Mouse (Mus musculus) lung, embryonic 14.5 days (tissue): ENCODE data around the gene Akr7a5. TPM values are rescaled to one million over a fixed set of nuclear protein-coding genes. Genes with fewer than 3 reads are reported as not detected.

Experiments used
- ATAC-seq: fragments of 200-750 bp; cut with Nextera tagmentation; 2 replicates; pipeline ENCODE4 v1.8.0; 2017; ENCODE audit warnings: mild to moderate bottlenecking, moderate TSS enrichment, moderate library complexity; ENCODE audit not compliant: insufficient read depth
- DNase-seq: peaks from one replicate; pipeline ENCODE4 v3.0.0-alpha.2; 2015
- H3K27ac ChIP-seq: fragments of 300-500 bp; sonication (generic); 2 replicates; pipeline ENCODE4 v1.5.1; 2014; ENCODE audit warnings: low read depth, mild to moderate bottlenecking, moderate library complexity
- H3K27me3 ChIP-seq: fragments of 300-500 bp; sonication (generic); 2 replicates; pipeline ENCODE4 v1.6.1; 2014; ENCODE audit warnings: low read length, control low read depth; ENCODE audit not compliant: insufficient read depth
- H3K36me3 ChIP-seq: fragments of 300-500 bp; sonication (generic); 2 replicates; pipeline ENCODE4 v1.6.1; 2014; ENCODE audit warnings: control low read depth; ENCODE audit not compliant: insufficient read depth
- H3K4me1 ChIP-seq: fragments of 300-500 bp; sonication (generic); 2 replicates; pipeline ENCODE4 v1.6.1; 2014; ENCODE audit warnings: antibody characterized with exemption, control low read depth; ENCODE audit not compliant: insufficient read depth
- H3K4me2 ChIP-seq: fragments of 300-500 bp; sonication (generic); 2 replicates; pipeline ENCODE4 v1.6.1; 2014; ENCODE audit warnings: mild to moderate bottlenecking
- H3K4me3 ChIP-seq: fragments of 300-500 bp; sonication (generic); 2 replicates; pipeline ENCODE4 v1.5.1; 2014; ENCODE audit warnings: low read depth, low read length
- H3K9ac ChIP-seq: fragments of 300-500 bp; sonication (generic); 2 replicates; pipeline ENCODE4 v1.6.1; 2014
- H3K9me3 ChIP-seq: fragments of 300-500 bp; sonication (generic); 2 replicates; pipeline ENCODE4 v1.6.1; 2016; ENCODE audit warnings: low read depth, low read length, control low read depth
- CTCF ChIP-seq: IDR thresholded peaks from 2 replicates; pipeline ENCODE4 v1.5.1; 2016; ENCODE audit warnings: antibody characterized with exemption, low read depth
- WGBS: fragments of 180-500 bp; shearing (Covaris S2); extraction: QIAGEN DNeasy Blood & Tissue Kit; methylation state at CpG from one replicate; pipeline ENCODE4 v1.1.7; 2014; 5-methylcytosine and 5-hydroxymethylcytosine counted together
- polyA plus RNA-seq: library from polyadenylated mRNA; unstranded; fragments of >200 nt; fragmentation: Nextera tagmentation; extraction: Ambion mirVana; gene quantifications from 2 replicates; pipeline ENCODE4 v1.2.1, GENCODE M21; 2014

The Akr7a5 gene
- polyA plus RNA-seq, 1 experiment from 2014 or later = 101 TPM

DNA sequence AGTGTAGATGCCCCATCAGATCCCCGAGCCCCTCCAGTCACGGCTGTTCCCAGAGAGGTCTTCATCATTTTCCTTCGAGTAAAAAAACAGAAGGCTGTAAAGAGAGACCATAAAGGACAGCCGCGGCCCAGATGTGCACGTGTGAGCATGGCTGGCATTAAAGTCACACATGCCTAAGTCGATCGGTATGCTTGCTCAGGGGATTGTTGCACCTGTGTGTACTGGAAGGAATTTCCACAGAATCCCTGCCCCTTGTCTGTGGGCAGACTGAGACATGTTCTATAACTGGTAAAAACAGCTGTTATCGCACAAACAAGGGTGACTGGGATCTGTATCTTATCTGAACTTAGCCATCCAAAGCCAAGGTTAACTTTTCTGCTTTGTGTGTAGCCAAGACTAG is 39.0 kb upstream of the Akr7a5 start:
- 82% methylated on average over 9 of the region's 9 CpGs for WGBS

GRCm38 (mm10) chr4:139272951-139273680 is 37.4 kb upstream of the Akr7a5 start:
- H3K4me1 ChIP-seq = no peaks in the 10 kb centered on the region
- 83% methylated on average over 10 of the region's 10 CpGs for WGBS

More for the DNA sequence above, 39.0 kb upstream of the Akr7a5 start:
- no peak overlapping the region for H3K9ac ChIP-seq
- H3K4me2 ChIP-seq = no peak overlapping the region
- no peaks in the 10 kb centered on the region for H3K4me1 ChIP-seq
- H3K27me3 ChIP-seq = no peaks in the 10 kb centered on the region
- no peak overlapping the region for H3K4me3 ChIP-seq
- no peak overlapping the region for H3K27ac ChIP-seq
- no peak for TF ChIP-seq CTCF
- H3K9me3 ChIP-seq = no peaks in the 10 kb centered on the region
- H3K36me3 ChIP-seq = peaks cover 67% of the 10 kb centered on the region
- ATAC-seq = no peak
- DNase-seq = no peak

GRCm38 (mm10) chr4:139274573-139274972 is 36.0 kb upstream of the Akr7a5 start:
- Histone ChIP-seq H3K27ac (no peak overlapping the region), H3K4me3 (no peak overlapping the region), H3K9ac (no peak overlapping the region), H3K36me3 (peaks cover 47% of the 10 kb centered on the region), H3K27me3 (no peaks in the 10 kb centered on the region), H3K4me1 (no peaks in the 10 kb centered on the region), H3K4me2 (no peak overlapping the region), H3K9me3 (no peaks in the 10 kb centered on the region)
- WGBS = 87% methylated on average over 7 of the region's 7 CpGs
- no peak for TF ChIP-seq CTCF
- no peak for DNase-seq
- no peak for ATAC-seq

More at GRCm38 (mm10) chr4:139272951-139273680, 37.4 kb upstream of the Akr7a5 start:
- H3K4me2 ChIP-seq = no peak overlapping the region
- H3K27ac ChIP-seq = no peak overlapping the region
- no peaks in the 10 kb centered on the region for H3K9me3 ChIP-seq
- no peak for TF ChIP-seq CTCF
- H3K36me3 ChIP-seq = peaks cover 61% of the 10 kb centered on the region
- ATAC-seq = no peak
- H3K4me3 ChIP-seq = no peak overlapping the region
- H3K27me3 ChIP-seq = no peaks in the 10 kb centered on the region
- no peak overlapping the region for H3K9ac ChIP-seq
- DNase-seq = no peak

GRCm38 (mm10) chr4:139276411-139276810 is 34.1 kb upstream of the Akr7a5 start:
- no peak for DNase-seq

DNA sequence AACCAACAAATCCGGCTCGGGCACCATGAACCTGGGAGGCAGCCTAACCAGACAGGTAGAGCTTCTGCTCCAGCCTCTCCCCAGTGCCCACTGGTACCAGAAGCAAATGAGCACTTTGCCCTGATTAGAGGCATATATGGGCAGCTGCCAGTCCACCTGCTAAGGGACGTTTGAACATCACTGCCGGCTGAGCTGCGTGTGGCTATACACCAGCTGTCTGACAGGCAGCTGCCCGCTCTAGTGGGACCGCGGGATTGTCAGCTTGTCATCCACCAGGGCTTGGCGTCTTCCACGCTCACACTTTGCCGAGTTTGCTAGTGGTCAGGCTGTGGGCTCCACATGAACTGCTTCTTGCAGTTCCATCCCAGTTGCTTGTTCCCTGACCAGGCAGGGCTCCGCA is 30.0 kb upstream of the Akr7a5 start:
- no peak overlapping the region for H3K9ac ChIP-seq
- no peaks in the 10 kb centered on the region for H3K27me3 ChIP-seq
- peaks cover 58% of the 10 kb centered on the region for H3K36me3 ChIP-seq
- H3K9me3 ChIP-seq = no peaks in the 10 kb centered on the region
- 85% methylated on average over 12 of the region's 12 CpGs for WGBS
- H3K4me2 ChIP-seq = no peak overlapping the region
- DNase-seq (no peak), ATAC-seq (no peak)
- no peak for TF ChIP-seq CTCF
- H3K4me3 ChIP-seq = no peak overlapping the region
- H3K27ac ChIP-seq = no peak overlapping the region
- H3K4me1 ChIP-seq = peaks cover 6% of the 10 kb centered on the region; the same call in 1 of the 2 replicates

More at GRCm38 (mm10) chr4:139276411-139276810, 34.1 kb upstream of the Akr7a5 start:
- Histone ChIP-seq H3K36me3 (peaks cover 55% of the 10 kb centered on the region), H3K27ac (no peak overlapping the region), H3K9me3 (no peaks in the 10 kb centered on the region), H3K4me3 (no peak overlapping the region), H3K4me2 (no peak overlapping the region), H3K4me1 (no peaks in the 10 kb centered on the region), H3K27me3 (no peaks in the 10 kb centered on the region), H3K9ac (no peak overlapping the region)
- 85% methylated on average over 7 of the region's 7 CpGs for WGBS
- TF ChIP-seq CTCF = no peak
- no peak for ATAC-seq

- H3K9me3 ChIP-seq = no peaks in the 10 kb centered on the region
- DNase-seq = no peak
- H3K9ac ChIP-seq = no peak overlapping the region
- no peak overlapping the region for H3K27ac ChIP-seq
- no peak for ATAC-seq
- 81% methylated on average over 16 of the region's 16 CpGs for WGBS
- no peak overlapping the region for H3K4me2 ChIP-seq
- H3K4me1 ChIP-seq = peaks cover 6% of the 10 kb centered on the region; the same call in 1 of the 2 replicates
- no peaks in the 10 kb centered on the region for H3K27me3 ChIP-seq
- no peak overlapping the region for H3K4me3 ChIP-seq
- no peak for TF ChIP-seq CTCF
- H3K36me3 ChIP-seq = peaks cover 67% of the 10 kb centered on the region
Measured at GRCm38 (mm10) chr4:139281791-139282345, 28.7 kb upstream of the Akr7a5 start.

- DNase-seq (peak; percentile 45), ATAC-seq (no peak)
- no peak for TF ChIP-seq CTCF
- Histone ChIP-seq H3K4me1 (peaks cover 6% of the 10 kb centered on the region; the same call in 1 of the 2 replicates), H3K9me3 (no peaks in the 10 kb centered on the region), H3K4me2 (no peak overlapping the region), H3K27me3 (no peaks in the 10 kb centered on the region), H3K4me3 (no peak overlapping the region), H3K9ac (no peak overlapping the region), H3K36me3 (peaks cover 78% of the 10 kb centered on the region), H3K27ac (no peak overlapping the region)
- 40% methylated on average over 6 of the region's 6 CpGs for WGBS
Measured at GRCm38 (mm10) chr4:139282955-139283417, 27.6 kb upstream of the Akr7a5 start.
